Mouse (Mus musculus) liver, postnatal 0 days (tissue): Measurements from ENCODE around the gene Wasf2. TPM values are rescaled to one million over a fixed set of nuclear protein-coding genes. Genes with fewer than 3 reads are reported as not detected.

Experiments
- ATAC-seq: fragments of 200-750 bp; cut with Nextera tagmentation; 2 replicates; pipeline ENCODE4 v1.8.0; 2017; ENCODE audit warnings: mild to moderate bottlenecking, moderate library complexity
- DNase-seq: peaks from one replicate; pipeline ENCODE4 v3.0.0-alpha.2; 2016
- H3K27ac ChIP-seq: fragments of 300-500 bp; sonication (generic); 2 replicates; pipeline ENCODE4 v1.5.1; 2014; ENCODE audit warnings: antibody characterized with exemption, moderate library complexity, mild to moderate bottlenecking, low read depth
- H3K27me3 ChIP-seq: fragments of 300-500 bp; sonication (generic); 2 replicates; pipeline ENCODE4 v1.6.1; 2014; ENCODE audit warnings: low read length, control low read depth, mixed read lengths; ENCODE audit not compliant: insufficient read depth
- H3K36me3 ChIP-seq: fragments of 300-500 bp; sonication (generic); replicated peaks from 2 replicates; pipeline ENCODE4 v1.6.1; 2014; ENCODE audit warnings: mild to moderate bottlenecking, control low read depth, low read length, moderate library complexity, mixed read lengths; ENCODE audit not compliant: insufficient read depth
- H3K4me1 ChIP-seq: fragments of 300-500 bp; sonication (generic); 2 replicates; pipeline ENCODE4 v1.6.1; 2014; ENCODE audit warnings: antibody characterized with exemption, mild to moderate bottlenecking, control low read depth; ENCODE audit not compliant: insufficient read depth
- H3K4me2 ChIP-seq: fragments of 300-500 bp; sonication (generic); 2 replicates; pipeline ENCODE4 v1.6.1; 2014; ENCODE audit warnings: low read depth, mild to moderate bottlenecking, low read length, moderate library complexity, mixed read lengths
- H3K4me3 ChIP-seq: fragments of 300-500 bp; sonication (generic); 2 replicates; pipeline ENCODE4 v1.5.1; 2014; ENCODE audit warnings: low read depth, low read length
- H3K9ac ChIP-seq: fragments of 300-500 bp; sonication (generic); replicated peaks from 2 replicates; pipeline ENCODE4 v1.6.1; 2014; ENCODE audit warnings: mild to moderate bottlenecking, moderate library complexity
- H3K9me3 ChIP-seq: fragments of 300-500 bp; sonication (generic); 2 replicates; pipeline ENCODE4 v1.6.1; 2016; ENCODE audit warnings: mild to moderate bottlenecking, control low read depth, low read length, mixed read lengths
- CTCF ChIP-seq: sonication (generic); IDR thresholded peaks from 2 replicates; pipeline ENCODE4 v1.5.1; 2016; ENCODE audit warnings: antibody characterized with exemption, low read depth
- EP300 ChIP-seq: IDR thresholded peaks from 2 replicates; pipeline ENCODE4 v1.6.1; 2016; ENCODE audit warnings: antibody characterized with exemption, low read depth, mild to moderate bottlenecking
- WGBS: fragments of 180-500 bp; shearing (Covaris S2); extraction: QIAGEN DNeasy Blood & Tissue Kit; methylation state at CpG from one replicate; pipeline ENCODE4 v1.1.7; 2014; ENCODE audit not compliant: insufficient replicate concordance; 5-methylcytosine and 5-hydroxymethylcytosine counted together
- polyA plus RNA-seq: library from polyadenylated mRNA; unstranded; fragments of >200 nt; fragmentation: Nextera tagmentation; extraction: Ambion mirVana; gene quantifications from 2 replicates; pipeline ENCODE4 v1.2.1, GENCODE M21; 2015

The Wasf2 gene
- polyA plus RNA-seq, 1 experiment from 2014 or later = 43.1 TPM

GRCm38 (mm10) chr4:133182439-133183033 lies 52.2 kb downstream of the Wasf2 start:
- H3K27me3 ChIP-seq = no peaks in the 10 kb centered on the region
- no peak overlapping the region for H3K9ac ChIP-seq
- no peak overlapping the region for H3K27ac ChIP-seq
- H3K4me3 ChIP-seq = no peak overlapping the region
- H3K4me1 ChIP-seq = peaks cover 26% of the 10 kb centered on the region
- no peak for DNase-seq
- peak; percentile 30 for TF ChIP-seq CTCF
- no peak for TF ChIP-seq EP300
- H3K36me3 ChIP-seq = peaks cover 62% of the 10 kb centered on the region
- ATAC-seq = no peak
- H3K4me2 ChIP-seq = no peak overlapping the region
- H3K9me3 ChIP-seq = no peaks in the 10 kb centered on the region
- WGBS = 85% methylated on average over 8 of the region's 8 CpGs

DNA sequence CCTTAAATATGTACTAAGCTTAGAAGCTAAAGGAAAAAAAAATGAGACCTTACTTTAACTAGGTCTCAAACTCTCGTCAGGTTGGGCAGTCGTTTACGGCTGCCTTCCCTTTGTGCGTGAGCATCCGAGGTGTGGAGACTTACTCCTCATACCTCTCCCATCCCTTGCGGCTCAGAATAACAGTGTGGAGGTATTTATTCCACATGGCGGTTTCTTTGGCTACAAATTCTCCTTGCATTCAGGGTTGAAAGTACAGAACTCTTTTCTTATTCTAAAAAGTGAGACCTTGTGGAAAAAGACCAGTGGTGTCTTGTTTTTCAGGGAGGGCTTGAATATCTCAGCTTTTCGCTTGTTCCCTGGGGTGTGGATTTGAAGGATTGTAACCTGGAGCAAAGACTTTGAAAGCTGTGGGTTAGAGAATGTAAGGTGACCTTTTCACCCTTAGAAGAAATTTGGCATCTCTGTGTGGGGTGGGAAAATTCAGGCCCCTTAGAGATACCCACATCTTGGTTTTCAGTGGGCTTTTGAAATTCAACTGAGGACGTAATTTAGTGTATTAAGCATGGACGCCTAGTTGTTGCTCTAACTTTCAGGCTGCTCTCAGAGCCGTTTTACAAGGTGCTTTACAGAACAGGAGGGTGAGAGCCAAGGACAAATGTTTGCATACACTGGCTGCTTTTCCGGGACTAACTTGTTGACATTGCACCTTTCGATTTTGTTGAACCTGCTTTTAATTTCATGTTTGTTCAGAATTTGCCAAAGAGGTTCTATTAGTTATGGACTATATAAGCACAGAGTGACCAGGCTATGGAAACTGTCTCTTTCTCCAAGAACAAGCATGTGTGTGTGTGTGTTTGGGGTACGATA lies 54.0 kb downstream of the Wasf2 start:
- Histone ChIP-seq H3K27me3 (no peaks in the 10 kb centered on the region), H3K36me3 (peaks cover 64% of the 10 kb centered on the region), H3K27ac (peak overlapping the region; percentile 66), H3K4me2 (peak overlapping the region; percentile 27), H3K9ac (peak overlapping the region; percentile 18; the same call in 1 of the 2 replicates), H3K4me1 (peaks cover 15% of the 10 kb centered on the region), H3K9me3 (no peaks in the 10 kb centered on the region), H3K4me3 (no peak overlapping the region)
- ATAC-seq (0 out of 2 replicates have a peak, but pooled peaks have one; percentile 43), DNase-seq (no peak)
- TF ChIP-seq EP300 = no peak
- no peak for TF ChIP-seq CTCF
- 74% methylated on average over 14 of the region's 14 CpGs for WGBS

DNA sequence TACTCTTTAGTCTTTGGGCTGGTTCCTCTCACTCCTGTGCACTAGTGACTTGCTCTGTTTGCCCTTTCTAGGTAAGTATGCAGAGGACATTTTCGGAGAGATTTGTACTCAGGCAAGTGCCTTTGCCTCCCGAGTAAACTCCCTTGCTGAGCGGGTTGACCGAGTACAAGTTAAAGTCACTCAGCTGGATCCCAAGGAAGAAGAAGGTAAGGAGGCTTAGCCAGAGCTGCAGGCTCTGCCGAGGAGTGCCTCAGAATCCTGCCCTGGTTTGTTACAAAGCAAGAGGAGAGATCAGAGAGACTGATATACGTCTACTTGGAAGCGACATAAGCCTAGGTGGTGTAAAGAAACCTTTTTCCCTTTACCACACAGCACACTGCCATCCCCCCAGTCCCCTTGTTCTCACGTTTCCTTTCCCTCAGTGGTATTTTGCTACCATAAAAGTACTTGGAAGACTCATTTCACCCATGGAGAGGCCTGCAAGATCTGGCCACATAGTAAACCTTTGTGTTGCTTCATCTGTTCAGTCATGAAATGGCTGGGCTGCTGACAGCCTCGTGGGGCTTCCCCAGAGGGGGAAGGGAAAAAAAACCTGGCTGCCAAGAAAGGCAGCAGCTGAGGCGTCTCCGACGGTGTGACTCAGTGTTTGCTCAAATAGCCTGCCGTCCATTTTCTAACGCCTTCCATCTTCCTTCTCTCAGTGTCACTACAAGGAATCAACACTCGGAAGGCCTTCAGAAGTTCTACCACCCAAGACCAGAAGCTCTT lies 54.8 kb downstream of the Wasf2 start:
- Histone ChIP-seq H3K4me2 (peak overlapping the region; percentile 27), H3K4me1 (peaks cover 15% of the 10 kb centered on the region), H3K4me3 (no peak overlapping the region), H3K27me3 (no peaks in the 10 kb centered on the region), H3K27ac (peak overlapping the region; percentile 66), H3K9me3 (no peaks in the 10 kb centered on the region), H3K36me3 (peaks cover 67% of the 10 kb centered on the region), H3K9ac (peak overlapping the region; percentile 18; the same call in 1 of the 2 replicates)
- WGBS = 64% methylated on average over 15 of the region's 15 CpGs
- ATAC-seq (peak; percentile 65), DNase-seq (peak; percentile 31)
- TF ChIP-seq EP300 (no peak), CTCF (no peak)

DNA sequence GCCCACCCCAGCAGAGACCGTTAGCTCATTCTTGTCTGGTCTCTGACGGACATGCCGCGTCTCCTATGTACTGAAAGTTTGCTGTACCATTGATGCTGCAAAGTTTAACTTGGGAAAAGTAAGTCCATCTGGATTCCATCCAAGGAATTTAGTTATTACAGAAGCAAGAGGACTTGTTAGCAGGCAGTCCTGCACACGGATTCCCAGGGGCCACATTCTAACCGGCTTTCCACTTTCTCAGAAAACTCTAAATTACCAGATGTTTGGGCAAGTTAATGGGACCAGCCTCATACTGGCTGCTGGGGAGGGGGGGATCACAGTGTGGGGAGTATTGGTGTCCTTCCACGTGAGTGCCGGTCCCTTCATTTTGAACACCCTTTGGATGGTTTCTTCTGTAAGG lies 55.6 kb downstream of the Wasf2 start:
- Histone ChIP-seq H3K9me3 (no peaks in the 10 kb centered on the region), H3K4me2 (no peak overlapping the region), H3K9ac (no peak overlapping the region), H3K27me3 (no peaks in the 10 kb centered on the region), H3K27ac (0 out of 2 replicates have a peak overlapping the region, but pooled peaks have one; percentile 34), H3K4me3 (no peak overlapping the region), H3K4me1 (peaks cover 15% of the 10 kb centered on the region), H3K36me3 (peaks cover 72% of the 10 kb centered on the region)
- no peak for DNase-seq
- 74% methylated on average over 8 of the region's 8 CpGs for WGBS
- TF ChIP-seq CTCF (no peak), EP300 (no peak)
- no peak for ATAC-seq

DNA sequence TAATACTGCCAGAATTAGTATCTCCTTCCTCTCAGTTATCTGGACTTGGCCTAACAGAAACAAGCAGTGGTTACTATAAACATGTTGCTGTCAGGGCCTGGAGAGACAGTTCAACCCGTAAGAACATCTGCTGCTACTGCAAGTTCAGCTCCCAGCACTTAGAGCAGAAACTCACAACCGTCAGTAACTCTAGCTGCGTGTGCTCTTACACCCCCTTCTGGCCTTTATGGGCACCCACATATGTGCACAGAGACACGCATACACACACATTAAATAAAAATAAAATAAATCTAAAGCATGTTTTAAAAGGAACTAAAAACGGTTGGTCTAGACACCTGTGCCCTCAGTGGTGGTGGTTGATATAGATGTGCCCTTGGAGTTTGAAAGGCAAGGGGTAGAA lies 56.6 kb downstream of the Wasf2 start:
- Histone ChIP-seq H3K27me3 (no peaks in the 10 kb centered on the region), H3K4me2 (no peak overlapping the region), H3K36me3 (peaks cover 73% of the 10 kb centered on the region), H3K4me3 (no peak overlapping the region), H3K9ac (no peak overlapping the region), H3K9me3 (no peaks in the 10 kb centered on the region), H3K4me1 (peaks cover 15% of the 10 kb centered on the region), H3K27ac (no peak overlapping the region)
- WGBS = 85% methylated on average over 5 of the region's 5 CpGs
- ATAC-seq = no peak
- DNase-seq = no peak
- TF ChIP-seq EP300 = no peak
- TF ChIP-seq CTCF = peak; percentile 48

GRCm38 (mm10) chr4:133189396-133189795 lies 59.1 kb downstream of the Wasf2 start:
- no peaks in the 10 kb centered on the region for H3K27me3 ChIP-seq
- peaks cover 87% of the 10 kb centered on the region for H3K36me3 ChIP-seq
- TF ChIP-seq CTCF (no peak), EP300 (no peak)
- no peak overlapping the region for H3K4me3 ChIP-seq
- 79% methylated on average over 10 of the region's 10 CpGs for WGBS
- DNase-seq = no peak
- H3K9me3 ChIP-seq = no peaks in the 10 kb centered on the region
- peaks cover 15% of the 10 kb centered on the region for H3K4me1 ChIP-seq
- no peak overlapping the region for H3K4me2 ChIP-seq
- H3K27ac ChIP-seq = no peak overlapping the region
- no peak for ATAC-seq
- no peak overlapping the region for H3K9ac ChIP-seq
